Mouse (Mus musculus): ENCODE data around the gene Scgb1b10. TPM values are rescaled to one million over a fixed set of nuclear protein-coding genes. Genes with fewer than 3 reads are reported as not detected.
"Not testable (repeated sequence)": the region's sequence is repeated elsewhere in the genome, so short reads cannot be mapped to it uniquely, and the experiment has no call there.

Scgb1b10 gene
- total RNA-seq (2021) (not detected), polyA plus RNA-seq (2012; rRNA removed) (not detected in 2 replicates)
- long read RNA-seq = 0 reads

- not testable (repeated sequence) for DNase-seq
These were observed at the start of gene Scgb1b10 for GRCm38 (mm10) chr7:32100553-32100952. Gene Scgb1b10, plus strand, starts transcription at chr7:32100853.

Other genes starting within 250 kb of the Scgb1b10 start
- gene Scgb2b11, start 110.3 kb downstream of the Scgb1b10 start, total RNA-seq (2021) = not detected
- not detected in 2 replicates for gene Scgb2b11, start 110.3 kb downstream of the Scgb1b10 start, polyA plus RNA-seq (2012; rRNA removed)
- not detected for gene Scgb1b11, start 122.0 kb downstream of the Scgb1b10 start, total RNA-seq (2021)
- gene Scgb1b11, start 122.0 kb downstream of the Scgb1b10 start, polyA plus RNA-seq (2012; rRNA removed) = not detected in 2 replicates
- gene Scgb2b12, start 226.4 kb downstream of the Scgb1b10 start, total RNA-seq (2021) = not detected
- not detected in 2 replicates for gene Scgb2b12, start 226.4 kb downstream of the Scgb1b10 start, polyA plus RNA-seq (2012; rRNA removed)
- not detected for gene Scgb1b12, start 233.3 kb downstream of the Scgb1b10 start, total RNA-seq (2021)
- not detected in 2 replicates for gene Scgb1b12, start 233.3 kb downstream of the Scgb1b10 start, polyA plus RNA-seq (2012; rRNA removed)

Data from adrenal gland, adult 2 months (tissue).